Mouse (Mus musculus) c-Kit-negative CD71-positive TER-119-positive erythroid progenitor cells, embryonic 14.5 days (primary cell): ENCODE results near the gene Popdc3.
A peak's percentile ranks its signal among the peaks of the same experiment; 100 is the strongest.
"Not testable (repeated sequence)": the region's sequence is repeated elsewhere in the genome, so short reads cannot be mapped to it uniquely, and the experiment has no call there.

ENCODE experiments used
- DNase-seq: peaks from one replicate; pipeline ENCODE4 v3.0.0-alpha.2; 2013; ENCODE audit warnings: low read depth, low spot score

Gene Popdc3

DNA sequence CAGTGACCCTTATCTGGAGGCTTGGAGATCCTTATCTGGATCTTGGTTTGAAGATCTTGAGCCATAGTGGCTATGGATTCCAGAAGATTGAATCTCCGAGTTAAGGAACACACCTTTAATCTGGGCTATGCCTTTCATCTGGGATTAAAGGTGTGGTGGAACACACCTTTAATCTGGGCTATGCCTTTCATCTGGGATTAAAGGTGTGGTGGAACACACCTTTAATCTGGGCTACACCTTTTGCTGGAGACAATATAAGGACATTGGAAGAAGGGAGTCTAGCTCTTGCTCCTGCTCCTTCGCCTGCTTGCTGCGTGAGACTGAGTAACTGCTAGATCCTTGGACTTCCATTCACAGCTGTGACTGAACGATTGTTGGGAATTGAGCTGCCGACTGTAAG lies at the start of gene Popdc3:
Gene Popdc3, plus strand, starts transcription at position 301 of the 400 bp plus-strand sequence.
- not testable (repeated sequence) for DNase-seq

DNA sequence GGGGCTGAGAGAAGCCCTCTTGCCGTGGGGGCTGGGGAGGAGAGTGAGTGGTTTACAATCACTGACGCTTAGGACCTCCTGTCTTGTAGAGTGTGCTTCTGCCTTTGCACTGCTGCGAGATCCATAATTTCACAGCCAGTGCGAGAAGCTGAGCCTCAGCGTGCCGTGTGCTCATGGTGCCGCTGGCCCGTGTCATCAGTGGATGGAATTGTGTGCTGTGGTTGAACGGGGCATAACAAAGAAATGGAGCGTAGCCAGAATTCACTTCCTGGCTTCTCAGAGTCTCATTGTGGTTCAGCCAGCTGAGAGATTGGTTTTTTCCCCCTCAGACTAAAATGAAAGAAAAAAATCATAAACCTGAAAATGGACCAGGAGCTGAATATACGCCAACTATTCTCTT lies 48.8 kb upstream of the Popdc3 start:
- no peak for DNase-seq

DNA sequence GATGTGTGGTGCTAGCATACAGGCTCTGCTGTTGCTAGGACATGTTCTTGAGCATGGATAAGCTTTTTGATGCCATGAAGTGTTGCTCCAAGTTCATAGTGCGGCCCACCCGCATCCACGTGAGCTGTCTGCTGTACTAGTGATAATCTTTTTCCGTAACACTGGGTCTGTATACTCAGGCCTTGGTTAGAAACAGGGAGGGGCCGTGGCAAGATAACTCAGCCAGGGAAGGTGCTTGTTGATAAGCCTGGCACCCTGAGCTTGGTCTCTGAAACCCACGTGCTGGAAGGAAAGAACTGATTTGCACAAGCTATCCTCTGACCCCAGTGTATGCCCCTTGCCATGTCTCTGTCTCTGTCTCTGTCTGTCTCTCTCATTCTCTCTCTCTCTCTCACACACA lies 47.9 kb upstream of the Popdc3 start:
- peak; percentile 15 for DNase-seq

DNA sequence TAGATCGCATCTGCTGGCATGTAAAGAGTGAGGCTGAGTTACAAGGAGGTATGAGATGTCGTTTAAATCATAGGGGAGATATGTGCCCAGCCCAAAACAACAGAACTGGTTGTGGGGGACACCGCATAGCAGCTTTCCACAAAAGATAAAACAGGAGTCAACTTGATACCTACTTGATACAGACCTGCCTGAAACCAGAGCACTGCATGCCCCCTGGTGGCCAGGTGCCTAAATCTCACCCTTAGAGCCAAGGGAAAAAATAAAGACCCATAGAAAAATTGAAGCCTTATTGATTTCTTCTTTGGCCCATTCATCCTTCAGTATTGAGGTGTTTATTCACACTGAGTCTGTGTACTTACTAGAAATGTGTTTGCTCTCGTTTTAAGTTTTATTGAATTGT lies 45.5 kb upstream of the Popdc3 start:
- peak; percentile 9 for DNase-seq

DNA sequence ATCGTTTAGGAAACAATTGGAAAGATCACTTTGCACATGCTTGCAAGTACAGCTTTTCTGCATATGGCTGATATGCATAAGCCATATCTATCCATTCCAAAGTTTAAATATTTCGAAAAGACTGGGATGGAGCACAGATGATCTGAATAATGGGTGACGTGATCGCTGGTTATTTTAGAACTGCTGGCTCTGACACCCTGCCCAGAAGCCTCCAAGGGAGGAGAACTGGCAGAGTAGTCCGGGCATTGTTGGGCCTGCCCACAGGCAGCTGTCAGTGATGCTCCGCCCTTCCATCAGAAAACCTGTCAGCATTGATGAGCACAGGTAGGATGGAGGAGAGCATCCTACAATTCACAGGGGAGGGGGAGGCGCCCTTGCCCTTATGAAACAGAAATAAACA lies 41.1 kb upstream of the Popdc3 start:
- DNase-seq: no peak

DNA sequence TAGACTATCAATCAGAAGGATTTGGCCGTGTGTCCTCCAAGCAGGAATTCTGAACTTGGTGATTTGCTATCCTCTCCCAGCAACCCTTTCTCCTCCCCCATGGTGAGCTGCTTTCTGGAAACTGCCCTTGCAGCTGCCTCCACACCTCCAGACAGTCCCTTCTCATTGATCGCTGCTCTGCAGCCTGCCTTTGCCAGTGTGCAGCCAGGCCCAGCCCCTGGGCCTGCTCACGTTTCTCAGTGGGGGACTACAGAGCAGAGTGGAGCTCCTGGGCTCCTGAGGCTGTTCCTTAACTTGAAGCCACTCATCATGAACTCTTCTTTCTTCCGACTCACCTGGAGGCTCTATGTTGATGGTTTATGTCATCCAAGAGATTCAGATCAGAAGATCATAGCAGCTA lies 38.0 kb upstream of the Popdc3 start:
- no peak for DNase-seq

DNA sequence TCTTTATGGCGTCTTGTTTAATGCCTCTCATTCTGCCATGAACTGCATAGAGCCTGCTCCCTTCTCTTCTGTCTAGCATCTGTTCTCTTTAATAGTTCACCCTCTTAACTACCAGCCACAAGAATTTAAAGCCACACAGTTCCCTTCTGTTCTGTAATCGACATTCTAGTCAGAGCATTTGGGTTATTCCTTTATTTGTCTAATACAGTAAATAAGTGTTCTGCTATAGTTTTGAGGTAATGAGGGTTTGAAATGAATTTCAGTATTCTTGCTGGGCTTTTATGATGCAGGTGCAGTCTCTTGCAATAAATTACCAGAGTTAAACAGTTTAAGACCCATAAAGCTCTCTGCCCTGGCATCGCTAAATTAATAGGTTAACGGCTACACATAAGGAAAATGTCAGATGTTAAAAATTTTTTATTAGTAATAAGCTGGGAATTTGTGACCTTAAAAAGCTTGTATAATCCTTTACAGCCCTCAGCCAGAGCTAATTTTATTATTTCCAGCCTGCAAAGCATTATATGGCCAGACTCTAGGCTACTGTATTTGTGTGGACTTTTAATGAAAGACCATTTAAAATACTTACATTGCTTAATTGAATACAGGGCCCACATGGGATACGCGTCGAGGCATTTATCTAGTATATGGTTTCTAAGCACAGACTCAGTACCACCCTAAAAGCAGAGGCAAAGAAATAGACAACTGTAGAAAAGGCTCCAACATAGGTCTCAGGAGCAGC lies 37.3 kb upstream of the Popdc3 start:
- DNase-seq: no peak

DNA sequence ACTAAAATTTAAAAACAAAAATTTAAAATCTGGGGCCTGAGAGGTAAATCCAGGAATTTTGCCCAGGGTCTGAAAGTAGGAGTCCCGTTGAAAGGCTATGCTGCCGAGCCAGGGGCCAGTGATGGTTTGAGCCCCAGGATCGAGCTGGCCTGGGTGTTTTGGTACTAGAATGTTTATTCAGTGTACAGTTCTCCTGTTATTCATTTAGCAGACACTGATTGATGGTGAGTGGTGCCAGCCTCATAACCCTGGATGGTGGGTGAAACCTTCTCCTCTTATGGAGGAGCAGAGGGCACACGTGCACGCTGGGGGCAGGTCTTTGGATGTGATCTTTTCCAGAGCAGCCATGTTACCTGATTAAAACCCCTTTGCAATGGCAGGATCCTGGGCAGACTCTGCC lies 35.5 kb upstream of the Popdc3 start:
- no peak for DNase-seq

DNA sequence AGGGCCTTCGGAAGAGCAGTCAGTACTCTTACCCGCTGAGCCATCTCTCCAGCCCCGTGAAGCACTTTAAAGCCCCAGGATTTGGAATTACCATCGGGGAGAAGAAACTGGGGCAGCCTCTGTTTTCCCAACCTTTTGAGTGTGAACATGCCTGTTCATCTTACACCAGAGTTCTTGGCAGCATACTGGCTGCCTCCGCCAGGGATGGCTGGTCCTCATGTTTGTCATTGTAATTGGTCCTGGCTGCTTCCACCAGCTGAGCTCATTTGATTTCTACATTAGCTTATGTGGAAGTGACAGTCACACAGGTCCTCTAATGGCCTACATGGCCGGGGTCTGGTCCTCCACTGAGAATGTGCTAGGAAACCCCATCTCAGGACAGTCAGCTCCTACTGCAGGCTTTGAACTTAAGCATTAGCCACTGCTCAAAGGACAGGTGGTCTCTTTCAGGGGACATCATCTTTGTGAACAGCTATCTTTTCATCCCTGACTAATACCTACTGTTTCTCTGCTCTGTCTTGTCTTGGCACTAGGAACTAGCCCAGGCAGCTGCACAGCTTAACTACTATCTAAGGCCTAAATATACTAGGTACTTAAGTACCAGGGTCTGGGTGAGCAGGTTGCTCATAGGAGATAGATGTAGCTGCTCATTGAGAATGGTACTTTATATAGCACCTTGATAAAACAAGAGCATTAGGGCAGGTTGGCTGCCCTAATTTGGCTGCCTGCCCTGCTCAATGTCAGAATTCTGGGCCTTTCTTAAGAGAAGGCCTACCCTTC lies 33.7 kb upstream of the Popdc3 start:
- DNase-seq: no peak

DNA sequence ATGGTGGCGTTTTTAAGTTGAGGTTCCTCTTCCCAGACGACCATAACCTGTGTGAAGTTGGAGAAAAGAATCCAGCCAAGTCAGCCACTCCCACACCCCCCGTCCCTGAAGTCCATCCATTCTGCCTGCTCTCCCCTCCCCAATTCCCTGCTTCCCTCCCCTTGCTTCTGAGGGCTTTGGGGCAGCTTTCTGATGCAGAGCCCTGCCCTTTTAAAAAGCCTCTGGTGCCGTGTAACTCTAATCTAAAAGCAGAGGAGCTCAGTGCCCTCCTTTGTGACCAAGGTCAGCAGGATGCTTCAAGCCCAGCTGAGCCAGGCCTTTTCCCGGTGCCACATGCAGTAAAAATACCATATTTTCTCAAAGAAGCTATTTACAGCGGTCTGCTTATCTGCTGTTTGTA lies 31.1 kb upstream of the Popdc3 start:
- DNase-seq: no peak

DNA sequence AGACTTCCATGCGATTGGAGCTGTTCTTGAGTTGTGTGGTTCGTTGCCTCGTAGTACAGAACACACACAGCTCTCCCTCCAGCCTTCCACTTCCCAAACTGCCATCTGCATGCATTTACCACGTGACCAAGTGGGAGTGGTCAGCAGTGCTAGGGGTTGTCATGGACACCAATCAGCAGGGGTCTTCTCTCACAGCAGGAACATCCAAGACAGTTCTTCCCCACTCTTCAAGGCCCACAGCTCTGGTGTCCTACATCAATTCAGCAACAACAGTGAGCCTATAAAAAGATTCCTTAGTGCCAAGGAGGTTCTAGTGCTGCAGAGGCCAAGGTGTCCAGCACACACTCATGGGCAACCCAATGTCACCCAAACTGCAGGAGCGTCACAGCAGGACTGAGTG lies 26.8 kb upstream of the Popdc3 start:
- no peak for DNase-seq

DNA sequence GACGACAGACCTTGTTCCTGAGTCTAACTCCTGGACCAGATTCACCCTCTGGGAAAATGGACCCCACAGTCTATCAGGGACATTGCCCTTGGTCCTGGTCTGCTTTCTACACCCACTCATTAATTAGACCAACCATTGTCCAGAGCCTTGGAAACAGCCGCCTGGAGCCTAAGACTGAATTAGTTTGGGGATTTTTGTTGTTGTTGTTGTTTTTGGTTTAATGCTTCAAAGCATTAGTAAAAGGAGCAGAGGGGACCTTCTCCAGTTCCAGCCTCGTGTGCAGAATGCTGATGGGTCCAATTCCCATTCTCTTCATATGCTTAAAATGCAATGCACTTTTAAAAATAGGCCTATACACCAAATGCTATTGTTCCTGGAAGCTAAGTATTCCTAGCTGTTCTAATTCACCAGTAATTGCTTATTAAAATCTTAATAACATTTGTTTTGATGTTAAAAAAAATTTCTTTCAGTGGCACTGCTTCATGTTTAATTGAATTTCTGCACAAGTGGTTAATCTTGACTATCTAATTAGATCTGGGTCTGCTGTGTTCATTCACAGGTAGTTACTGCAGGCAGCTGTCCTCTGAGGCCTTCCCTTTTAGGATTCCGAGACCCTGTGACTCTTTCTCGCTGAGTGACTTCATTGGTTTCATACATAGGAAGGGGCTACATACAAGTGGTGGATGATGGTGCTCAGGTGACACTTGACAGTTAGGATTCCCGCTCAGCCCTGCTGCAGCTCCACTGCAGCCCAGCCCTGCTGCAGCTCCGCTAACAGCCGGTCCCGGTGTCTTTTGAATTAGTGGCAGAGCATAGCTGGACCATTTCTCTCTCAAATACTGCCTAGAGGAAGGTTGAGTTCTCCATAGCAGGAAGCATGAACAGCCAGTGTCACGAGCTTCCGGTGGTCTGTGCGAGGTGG lies 25.9 kb upstream of the Popdc3 start:
- no peak for DNase-seq

DNA sequence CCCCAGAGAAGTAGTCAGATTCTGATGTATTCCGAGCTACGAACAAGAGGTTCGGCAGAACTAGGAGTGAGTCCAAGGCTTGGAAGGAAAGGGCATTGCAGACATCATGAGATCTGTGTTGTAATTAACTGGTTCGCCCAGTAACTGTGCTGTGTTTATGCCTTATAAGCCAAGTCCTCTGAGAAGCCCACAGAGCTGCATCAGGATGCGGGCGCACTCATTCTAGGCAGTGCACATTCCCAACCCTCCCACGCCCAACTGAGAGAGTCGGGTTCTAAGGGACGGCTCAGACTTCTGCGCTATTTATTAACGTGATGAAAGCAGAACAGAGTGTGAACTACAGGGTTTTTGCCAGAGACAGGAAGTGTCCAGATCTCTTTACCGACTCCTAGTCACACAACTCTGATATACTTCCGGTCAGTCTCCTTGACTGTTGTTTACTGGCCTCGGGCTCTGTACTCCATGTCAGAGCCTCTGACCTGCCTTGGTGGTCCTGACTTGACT lies 23.3 kb upstream of the Popdc3 start:
- DNase-seq: no peak

DNA sequence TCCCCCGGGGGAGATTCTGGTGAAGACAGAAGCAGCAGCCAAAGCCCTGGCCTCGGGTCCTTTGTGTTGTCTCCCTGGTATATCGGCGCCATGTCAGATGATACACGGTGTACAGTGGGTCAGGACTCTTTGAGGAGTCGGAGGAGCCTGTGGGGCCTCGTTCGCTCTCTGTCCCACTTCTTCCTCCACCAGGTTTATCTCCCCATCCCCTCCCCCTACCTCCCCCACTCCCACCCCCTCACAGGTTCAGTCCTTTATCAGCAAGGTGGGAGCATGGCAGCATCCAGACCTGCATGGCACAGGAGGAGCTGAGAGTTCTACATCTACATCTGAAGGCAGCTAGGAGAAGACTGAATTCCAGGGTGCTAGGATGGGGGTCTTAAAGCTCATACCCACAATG lies 12.0 kb upstream of the Popdc3 start:
- DNase-seq: no peak

DNA sequence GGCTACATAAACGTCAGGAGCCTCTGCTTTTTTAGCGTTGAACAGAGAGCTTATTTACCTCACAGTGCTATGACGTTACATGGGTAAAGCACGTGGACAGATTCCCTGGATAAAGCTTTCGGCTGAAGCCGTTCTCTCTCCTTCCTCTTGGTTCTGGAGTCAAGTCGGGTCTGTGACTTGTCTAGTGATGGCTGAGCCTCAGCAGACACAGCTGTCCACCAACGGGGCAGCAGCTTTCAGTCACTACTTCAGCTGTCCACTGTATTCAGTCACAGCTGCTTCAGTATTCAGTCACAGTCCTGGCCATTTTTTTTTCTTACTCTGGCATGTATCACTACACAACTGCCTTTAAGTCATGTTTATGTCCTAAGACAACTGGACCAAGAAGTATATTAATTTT lies 4.0 kb upstream of the Popdc3 start:
- no peak for DNase-seq

DNA sequence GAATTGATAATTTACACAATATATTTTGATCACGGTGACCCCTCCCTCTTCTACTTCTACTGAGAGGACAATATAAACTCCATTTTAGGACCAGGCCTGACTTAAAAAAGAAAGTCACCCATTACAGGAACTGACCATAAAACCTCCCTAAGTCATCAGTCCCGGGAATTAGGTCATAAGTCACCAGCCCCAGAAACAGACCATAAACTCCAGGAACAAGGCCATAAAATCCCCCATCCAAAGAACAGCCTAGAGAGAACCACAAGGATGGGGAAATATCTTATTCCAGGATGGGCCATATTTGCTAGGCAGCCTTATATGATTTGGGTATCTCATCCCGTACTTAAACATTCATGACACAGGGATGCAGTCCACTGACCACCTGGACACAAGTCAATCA lies 3.6 kb upstream of the Popdc3 start:
- no peak for DNase-seq

DNA sequence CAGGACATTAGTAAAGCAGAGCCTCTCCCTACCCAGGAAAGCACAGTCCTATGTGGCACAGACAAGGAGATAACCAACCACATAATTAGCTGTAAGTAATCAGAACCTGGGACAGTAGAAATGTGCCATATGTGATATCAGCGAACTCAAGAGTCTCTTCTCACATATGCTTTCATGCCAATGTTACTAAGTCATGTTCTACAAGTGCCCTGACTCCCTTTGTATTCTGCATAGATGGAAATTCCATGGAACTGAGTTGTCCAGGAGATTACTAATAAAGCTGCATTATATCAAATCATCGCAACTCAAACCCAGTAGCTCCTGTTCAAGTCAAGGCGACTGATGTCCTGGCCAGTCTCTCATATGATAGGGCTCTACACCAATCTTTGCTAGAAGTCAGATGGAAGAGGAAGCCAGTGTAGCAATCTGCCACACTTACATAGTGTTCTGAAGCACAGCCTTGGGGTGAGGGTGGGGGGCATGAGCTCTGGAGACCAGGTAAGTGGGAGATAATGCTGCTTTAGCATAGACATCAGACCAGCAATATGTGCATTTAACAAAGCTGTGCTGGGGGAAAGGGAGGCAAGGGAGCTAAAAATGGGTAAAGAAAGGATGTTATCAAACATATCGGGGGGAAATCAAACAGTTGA lies 2.9 kb downstream of the Popdc3 start:
- no peak for DNase-seq

DNA sequence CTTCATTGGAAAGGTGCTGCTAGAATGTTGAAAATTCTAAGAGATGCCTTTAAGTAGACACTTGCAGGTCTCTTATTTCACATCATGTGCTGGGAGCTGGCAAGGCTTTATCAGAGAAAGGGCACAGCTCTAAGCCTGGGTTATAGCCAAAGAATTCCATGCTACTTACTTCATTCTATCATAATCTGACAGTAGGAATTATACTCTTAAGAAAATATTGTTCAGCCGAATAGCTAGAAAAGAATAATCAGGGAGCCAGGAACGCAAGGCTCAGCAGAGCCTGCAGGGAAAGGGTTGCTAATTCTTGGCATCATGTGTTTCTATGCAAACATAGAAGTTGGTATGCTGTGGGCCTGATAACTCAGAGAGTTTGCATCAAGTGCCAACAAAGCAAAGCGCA lies 3.4 kb downstream of the Popdc3 start:
- no peak for DNase-seq

DNA sequence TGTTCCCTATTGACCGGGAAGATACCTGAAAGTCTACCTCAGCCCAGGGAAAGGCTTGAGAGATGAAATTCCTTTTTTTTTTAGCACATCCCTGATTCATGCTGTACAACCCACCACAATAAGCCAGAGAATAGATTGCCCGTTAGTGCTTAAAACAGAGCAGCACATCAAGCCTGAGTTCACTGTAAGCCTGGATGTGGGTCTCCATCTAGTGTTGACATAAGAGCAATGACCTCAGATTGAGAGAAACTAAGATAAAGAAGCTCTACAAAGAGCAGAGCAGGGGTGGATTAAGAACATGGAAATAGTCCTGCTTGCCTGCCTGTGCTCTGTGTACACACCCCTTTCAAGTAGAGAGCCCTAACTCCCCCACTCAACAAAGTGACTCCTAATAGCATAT lies 7.6 kb downstream of the Popdc3 start:
- DNase-seq: no peak

DNA sequence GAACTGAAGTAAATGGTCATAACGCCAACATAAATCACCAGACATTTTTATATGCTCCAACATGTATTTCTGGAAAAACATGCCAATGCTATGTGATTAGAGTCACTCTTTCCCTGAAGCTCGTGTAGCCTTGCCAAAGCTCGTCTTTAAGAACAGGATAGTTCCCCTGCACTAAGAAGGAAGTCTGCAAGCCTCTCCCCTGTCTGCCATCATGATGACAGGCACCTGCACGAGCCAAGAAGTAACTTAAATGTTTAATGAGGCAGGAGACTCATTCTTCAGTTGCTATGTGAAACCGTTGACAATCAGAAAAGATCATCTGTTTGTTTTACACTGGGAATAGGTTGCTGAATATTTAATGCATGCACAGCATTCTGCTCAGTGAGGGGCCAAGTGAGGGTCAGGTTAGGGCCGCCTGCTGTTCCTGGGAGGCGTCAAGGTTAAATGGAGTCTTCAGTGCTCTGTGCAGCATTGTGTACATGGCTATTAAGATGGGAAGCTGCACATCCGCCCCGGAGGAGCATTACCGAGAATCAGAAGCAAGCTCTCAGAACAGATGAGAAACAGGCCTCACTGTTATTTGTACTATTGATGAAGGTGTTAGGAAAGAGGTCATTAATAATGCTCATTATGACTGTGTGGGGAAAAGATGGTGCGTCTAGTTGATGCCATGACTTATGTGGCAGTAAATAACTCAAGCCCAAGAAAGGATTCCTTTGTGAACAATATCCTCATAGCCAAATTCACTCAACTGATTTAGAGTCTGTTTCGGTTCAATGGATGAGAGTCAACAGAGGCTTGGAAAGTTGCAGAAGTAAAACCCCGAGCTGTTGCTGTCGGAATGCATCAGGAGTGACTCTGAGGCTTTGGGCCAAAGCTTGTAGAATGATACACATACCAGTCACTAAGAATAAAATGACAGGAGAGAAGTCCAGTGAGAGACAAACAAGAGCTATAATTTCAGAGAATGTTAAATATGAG lies 15.7 kb downstream of the Popdc3 start:
- no peak for DNase-seq
